In the genomic region with DNA sequence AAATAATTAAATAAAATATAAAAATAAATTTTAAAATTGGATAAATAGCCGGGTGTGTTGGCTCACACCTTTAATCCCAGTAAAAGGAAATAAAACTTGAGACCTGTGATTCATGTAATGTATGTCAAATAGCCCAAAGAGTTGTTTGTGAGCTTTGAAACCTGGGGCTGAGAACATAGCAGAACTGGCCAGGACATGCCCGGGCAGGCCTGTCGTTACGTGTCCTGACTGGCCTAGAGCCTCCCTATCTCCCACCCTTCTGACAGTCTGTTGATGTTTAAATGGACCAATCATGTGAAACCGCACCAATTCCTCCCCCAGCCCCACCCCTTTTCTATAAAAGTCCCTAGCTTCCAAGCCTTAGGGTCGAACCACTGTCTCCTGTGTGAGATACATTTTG, we compare ENCODE assay signal across 6 mouse cellular contexts. TPM values are rescaled to one million over a fixed set of nuclear protein-coding genes. Genes with fewer than 3 reads are reported as not detected.
"Had no signal": no experiment of that assay in that cellular context is flagged by ENCODE, and none has a peak within 500 bp of the region (broad histone marks: within the 10 kb centered on the region; RNA-seq: fewer than 3 reads in every experiment).

No protein-coding gene starts in this region.

RNA-seq across cellular contexts. Expression of a gene that starts 56.5 kb away (rescaled TPM):
- total RNA-seq: forebrain, postnatal 0 days; gastrocnemius, adult 18-20 months; gastrocnemius, postnatal 14 days; gastrocnemius, postnatal 36 days had no signal
- polyA plus RNA-seq: cortical plate, adult 2 months; erythroblast, embryonic 14.5 days had no signal
